Comparison of ENCODE assay signal across 20 mouse cellular contexts in the genomic region with DNA sequence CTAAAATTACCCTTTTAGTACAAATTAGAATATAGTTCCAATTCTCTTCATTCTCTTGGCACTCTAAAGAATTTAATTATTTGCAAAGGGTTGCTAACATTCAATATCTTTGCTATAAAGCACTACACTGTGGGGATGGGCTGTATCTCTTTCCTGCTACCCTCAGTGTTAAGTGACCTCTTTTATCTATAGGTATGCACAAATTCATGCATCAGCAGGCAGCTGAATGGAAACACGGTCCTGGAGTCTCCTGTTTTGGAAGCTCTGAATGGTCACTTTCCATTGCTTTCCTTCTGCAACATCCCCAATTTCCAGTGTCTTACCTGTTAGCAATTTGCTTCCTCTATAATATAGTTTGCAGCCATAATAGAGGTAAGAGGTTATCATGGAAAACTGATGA. TPM values are rescaled to one million over a fixed set of nuclear protein-coding genes. Genes with fewer than 3 reads are reported as not detected.
"Had no signal": no experiment of that assay in that cellular context is flagged by ENCODE, and none has a peak within 500 bp of the region (broad histone marks: within the 10 kb centered on the region; RNA-seq: fewer than 3 reads in every experiment).

No protein-coding gene starts in this region.

- ATAC-seq: midbrain, embryonic 16.5 days had no signal

- H3K27ac ChIP-seq: midbrain, embryonic 10.5 days; midbrain, embryonic 12.5 days; neural tube, embryonic 13.5 days; neural tube, embryonic 15.5 days had no signal

- H3K4me3 ChIP-seq: midbrain, embryonic 10.5 days; midbrain, embryonic 12.5 days; myocyte; neural tube, embryonic 13.5 days; neural tube, embryonic 15.5 days had no signal

- H3K9me3 ChIP-seq: midbrain, embryonic 10.5 days; midbrain, embryonic 12.5 days; neural tube, embryonic 13.5 days; neural tube, embryonic 15.5 days had no signal

- H3K4me1 ChIP-seq: midbrain, embryonic 10.5 days; midbrain, embryonic 12.5 days; neural tube, embryonic 13.5 days; neural tube, embryonic 15.5 days had no signal

- H3K27me3 ChIP-seq: midbrain, embryonic 12.5 days; neural tube, embryonic 13.5 days; neural tube, embryonic 15.5 days had no signal

- H3K4me2 ChIP-seq: lung, embryonic 14.5 days; midbrain, embryonic 12.5 days; neural tube, embryonic 13.5 days; neural tube, embryonic 15.5 days had no signal

- H3K36me3 ChIP-seq: midbrain, embryonic 10.5 days; midbrain, embryonic 12.5 days; neural tube, embryonic 13.5 days; neural tube, embryonic 15.5 days had no signal

- H3K9ac ChIP-seq: lung, embryonic 14.5 days; midbrain, embryonic 12.5 days; neural tube, embryonic 13.5 days; neural tube, embryonic 15.5 days had no signal

- DNase-seq: lung, embryonic 14.5 days; lung, postnatal 10 days; lung, postnatal 4 days; midbrain, embryonic 14.5 days; retina, postnatal 1 day; right cerebral cortex, adult 18-20 months; right cerebral cortex, postnatal 25 days; right cerebral cortex, postnatal 4 days; spleen, adult 18-20 months; thymus, adult 18-20 months; thymus, postnatal 14 days; thymus, postnatal 36 days had no signal

RNA-seq across cellular contexts. Expression of gene Ifit1, which starts 58.2 kb away (rescaled TPM):
- polyA plus RNA-seq: lung, embryonic 14.5 days; midbrain, embryonic 10.5 days had no signal

RNA-seq across cellular contexts. Expression of gene Ifit1bl2, which starts 58.3 kb away (rescaled TPM):
- polyA plus RNA-seq: midbrain, embryonic 12.5 days; neural tube, embryonic 11.5 days; stomach, embryonic 14.5 days had no signal
